Mouse (Mus musculus) ES-E14 (cell line): ENCODE measurements around the gene Tnip3. TPM values are rescaled to one million over a fixed set of nuclear protein-coding genes. Genes with fewer than 3 reads are reported as not detected.

Experiments
- DNase-seq: peaks from one replicate; pipeline ENCODE4 v3.0.0-alpha.2; 2013; ENCODE audit warnings: low read depth, low spot score
- H3K27ac ChIP-seq: 2 replicates; pipeline ENCODE4 v1.5.1; 2012; ENCODE audit warnings: low read depth, mild to moderate bottlenecking, low read length, moderate library complexity, mixed read lengths; ENCODE audit not compliant: poor library complexity, insufficient read depth, severe bottlenecking
- H3K36me3 ChIP-seq: 2 replicates; pipeline ENCODE4 v1.6.1; 2012; ENCODE audit warnings: mild to moderate bottlenecking, low read length, moderate library complexity, mixed read lengths; ENCODE audit not compliant: control insufficient read depth, poor library complexity, insufficient read depth, severe bottlenecking
- H3K4me1 ChIP-seq, 2 experiments: fragments of 150-350 bp in 1 of 2; sonication (generic) in 1 of 2; 2 replicates each; pipeline ENCODE4 v1.6.1; 2012; ENCODE audit warnings: low read length in 2 of 2, mild to moderate bottlenecking in 1 of 2, mixed read lengths in 1 of 2; ENCODE audit not compliant: control insufficient read depth in 2 of 2, insufficient read depth in 2 of 2, poor library complexity in 1 of 2
- H3K4me3 ChIP-seq, 2 experiments: fragments of 150-350 bp in 1 of 2; sonication (generic) in 1 of 2; 2 replicates each; pipeline ENCODE4 v1.5.1; 2012; ENCODE audit warnings: low read length in 2 of 2, low read depth in 1 of 2, mild to moderate bottlenecking in 1 of 2, mixed read lengths in 1 of 2; ENCODE audit not compliant: insufficient read depth in 1 of 2, poor library complexity in 1 of 2, severe bottlenecking in 1 of 2
- H3K9ac ChIP-seq: 2 replicates; pipeline ENCODE4 v1.6.1; 2012; ENCODE audit warnings: low read depth, mild to moderate bottlenecking, low read length, mixed read lengths; ENCODE audit not compliant: poor library complexity, insufficient read depth, severe bottlenecking
- H3K9me3 ChIP-seq: fragments of 150-350 bp; sonication (generic); 2 replicates; pipeline ENCODE4 v1.6.1; 2012; ENCODE audit warnings: low read depth, mild to moderate bottlenecking, low read length; ENCODE audit not compliant: control insufficient read depth, insufficient read depth
- CHD2 ChIP-seq: IDR thresholded peaks from 2 replicates; pipeline ENCODE4 v1.6.1; 2014; ENCODE audit warnings: mild to moderate bottlenecking, low read depth, low read length, inconsistent platforms
- HCFC1 ChIP-seq: IDR thresholded peaks from 2 replicates; pipeline ENCODE4 v1.6.1; 2012; ENCODE audit warnings: low read length, inconsistent platforms, borderline replicate concordance; ENCODE audit not compliant: insufficient read depth
- MAFK ChIP-seq: IDR thresholded peaks from 2 replicates; pipeline ENCODE4 v1.6.1; 2014; ENCODE audit warnings: mild to moderate bottlenecking, low read depth, low read length, inconsistent platforms; ENCODE audit not compliant: insufficient read depth
- ZC3H11A ChIP-seq: IDR thresholded peaks from 2 replicates; pipeline ENCODE4 v1.6.1; 2012; ENCODE audit warnings: low read depth, mild to moderate bottlenecking, inconsistent platforms, low read length, borderline replicate concordance
- ZNF384 ChIP-seq: IDR thresholded peaks from 2 replicates; pipeline ENCODE4 v1.6.1; 2012; ENCODE audit warnings: low read depth, low read length, inconsistent platforms
- in situ Hi-C, 2 experiments: fragments of 600-800 bp; cut with MboI; formaldehyde crosslinking; loops; one replicate each; pipeline ENCODE4 v1.15.1; 2025; ENCODE audit warnings: low sequenced_read_pairs in 2 of 2, inconsistent platforms in 1 of 2; ENCODE audit not compliant: unreplicated experiment in 2 of 2
- total RNA-seq: library from RNA; depleted of rRNA; stranded (reverse); fragments of 300-350 nt; gene quantifications from 2 replicates; pipeline ENCODE4 v1.2.3, GENCODE M21; 2012

The Tnip3 gene
- total RNA-seq, 1 experiment, result not detected

- TF ChIP-seq ZNF384, result no peak
- Histone ChIP-seq H3K9me3 (no peaks in the 10 kb centered on the region), H3K9ac (no peak overlapping the region), H3K4me3 (no peak overlapping the region), H3K36me3 (no peaks in the 10 kb centered on the region), H3K4me1 (no peaks in the 10 kb centered on the region), H3K27ac (no peak overlapping the region)
- in situ Hi-C loops, result no loop called here
- DNase-seq, result no peak
Observed at GRCm38 (mm10) chr6:65611834-65612233, 86.7 kb downstream of the Tnip3 start.

GRCm38 (mm10) chr6:65613924-65614585, 88.9 kb downstream of the Tnip3 start:
- no peak for TF ChIP-seq HCFC1
- no peak for TF ChIP-seq CHD2
- TF ChIP-seq MAFK, result no peak
- TF ChIP-seq ZC3H11A, result no peak
- no peak for TF ChIP-seq ZNF384
- in situ Hi-C loops, result no loop called here
- Histone ChIP-seq H3K9ac (no peak overlapping the region), H3K4me1 (no peaks in the 10 kb centered on the region), H3K9me3 (no peaks in the 10 kb centered on the region), H3K27ac (no peak overlapping the region), H3K4me3 (no peak overlapping the region), H3K36me3 (no peaks in the 10 kb centered on the region)
- no peak for DNase-seq

- Histone ChIP-seq H3K27ac (no peak overlapping the region), H3K4me1 (no peaks in the 10 kb centered on the region), H3K4me3 (no peak overlapping the region), H3K9me3 (no peaks in the 10 kb centered on the region), H3K36me3 (no peaks in the 10 kb centered on the region), H3K9ac (no peak overlapping the region)
- in situ Hi-C loops, result no loop called here
- DNase-seq, result no peak
- no peak for TF ChIP-seq CHD2
- no peak for TF ChIP-seq ZC3H11A
- no peak for TF ChIP-seq HCFC1
Observed at GRCm38 (mm10) chr6:65615641-65616040, 90.5 kb downstream of the Tnip3 start.

GRCm38 (mm10) chr6:65621260-65621659, 96.1 kb downstream of the Tnip3 start:
- no peak for DNase-seq
- H3K36me3 ChIP-seq, result no peaks in the 10 kb centered on the region
- H3K4me1 ChIP-seq, result no peaks in the 10 kb centered on the region; a peak in 2 of 4 replicates
- no peak overlapping the region for H3K9ac ChIP-seq
- TF ChIP-seq ZC3H11A, result no peak
- TF ChIP-seq CHD2, result no peak
- TF ChIP-seq ZNF384, result no peak
- TF ChIP-seq HCFC1, result no peak
- TF ChIP-seq MAFK, result no peak
- no peaks in the 10 kb centered on the region for H3K9me3 ChIP-seq
- no peak overlapping the region for H3K27ac ChIP-seq
- H3K4me3 ChIP-seq, result no peak overlapping the region
- in situ Hi-C loops, result no loop called here
